Mouse (Mus musculus): Measurements from ENCODE around the gene Aip.

The Aip gene

DNA sequence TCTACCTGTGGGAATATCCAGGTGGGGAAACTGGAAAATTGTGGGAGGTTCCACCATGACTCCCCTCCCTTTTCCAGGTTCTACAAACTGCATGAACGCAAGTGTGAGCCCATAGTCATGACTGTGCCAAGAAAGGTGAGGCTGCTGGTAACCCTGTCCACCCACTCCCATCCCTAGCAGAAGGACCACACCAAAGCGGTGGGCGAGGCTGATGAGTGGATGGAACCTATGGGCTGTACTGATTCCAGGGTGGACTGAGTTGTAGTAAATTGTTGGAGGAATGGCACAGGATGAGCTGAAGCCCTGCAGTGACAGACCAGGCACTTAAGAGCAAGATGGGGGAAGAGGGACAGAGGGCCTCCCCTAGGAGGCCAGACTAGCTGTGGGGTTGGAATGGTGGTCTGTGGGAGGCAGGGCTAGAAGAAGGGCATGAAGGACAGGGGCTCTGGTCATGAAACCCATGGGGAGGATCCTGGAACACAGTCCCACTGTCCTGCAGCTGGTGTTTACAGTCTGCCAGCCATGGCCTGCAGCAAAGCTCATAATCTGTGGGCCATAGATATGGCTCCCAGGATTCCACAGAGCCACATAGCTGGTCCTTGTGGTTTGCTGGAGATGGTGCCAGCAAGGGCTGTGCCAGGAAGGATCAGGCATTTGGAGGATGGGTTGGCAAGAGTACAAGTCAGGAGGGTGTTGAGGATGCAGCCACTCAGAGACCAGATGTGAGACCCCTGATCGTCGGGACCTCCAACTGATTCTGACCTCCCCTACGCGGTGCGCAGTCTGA is 27.0 kb upstream of the Aip start:
- DNase-seq (ENCODE audit: low read depth): no peak

DNA sequence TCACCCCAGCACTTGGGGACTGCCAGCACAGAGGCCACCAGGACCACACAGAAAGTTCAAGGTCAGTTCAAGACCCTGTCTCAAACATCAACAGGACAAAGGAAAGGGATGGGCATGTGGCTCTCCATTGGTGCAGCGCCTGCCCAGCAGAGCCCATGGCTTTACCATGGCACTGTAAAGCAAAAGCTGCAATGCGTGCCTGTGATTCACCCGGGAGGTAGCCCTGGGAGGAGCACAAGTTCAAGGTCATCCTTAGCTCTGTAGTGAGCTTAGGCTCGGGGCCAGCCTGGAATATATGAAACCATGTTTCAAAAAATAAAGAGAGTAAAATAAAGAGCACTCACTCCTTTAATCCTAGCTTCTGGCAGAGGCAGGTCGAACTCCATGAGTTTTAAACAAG is 26.2 kb upstream of the Aip start:
- no peak for DNase-seq (ENCODE audit: low read depth)

DNA sequence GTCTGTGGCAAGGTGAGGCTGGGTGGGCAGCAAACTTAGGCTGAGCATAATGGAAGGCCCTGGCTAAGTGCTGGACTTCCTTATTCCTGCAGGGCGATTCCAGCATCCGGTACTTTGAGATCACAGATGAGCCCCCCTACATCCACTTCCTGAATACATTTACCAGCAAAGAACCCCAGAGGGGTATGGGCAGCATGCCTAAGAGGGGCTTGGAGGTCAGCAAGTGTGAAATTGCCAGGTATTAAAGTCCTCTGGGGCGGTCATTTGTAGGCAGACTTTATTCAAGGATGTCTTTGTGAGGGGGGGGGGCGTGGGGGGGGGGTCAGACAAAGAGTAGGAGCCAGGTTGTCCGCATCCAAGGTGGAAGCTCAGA is 25.8 kb upstream of the Aip start:
- DNase-seq (ENCODE audit: low read depth): no peak

DNA sequence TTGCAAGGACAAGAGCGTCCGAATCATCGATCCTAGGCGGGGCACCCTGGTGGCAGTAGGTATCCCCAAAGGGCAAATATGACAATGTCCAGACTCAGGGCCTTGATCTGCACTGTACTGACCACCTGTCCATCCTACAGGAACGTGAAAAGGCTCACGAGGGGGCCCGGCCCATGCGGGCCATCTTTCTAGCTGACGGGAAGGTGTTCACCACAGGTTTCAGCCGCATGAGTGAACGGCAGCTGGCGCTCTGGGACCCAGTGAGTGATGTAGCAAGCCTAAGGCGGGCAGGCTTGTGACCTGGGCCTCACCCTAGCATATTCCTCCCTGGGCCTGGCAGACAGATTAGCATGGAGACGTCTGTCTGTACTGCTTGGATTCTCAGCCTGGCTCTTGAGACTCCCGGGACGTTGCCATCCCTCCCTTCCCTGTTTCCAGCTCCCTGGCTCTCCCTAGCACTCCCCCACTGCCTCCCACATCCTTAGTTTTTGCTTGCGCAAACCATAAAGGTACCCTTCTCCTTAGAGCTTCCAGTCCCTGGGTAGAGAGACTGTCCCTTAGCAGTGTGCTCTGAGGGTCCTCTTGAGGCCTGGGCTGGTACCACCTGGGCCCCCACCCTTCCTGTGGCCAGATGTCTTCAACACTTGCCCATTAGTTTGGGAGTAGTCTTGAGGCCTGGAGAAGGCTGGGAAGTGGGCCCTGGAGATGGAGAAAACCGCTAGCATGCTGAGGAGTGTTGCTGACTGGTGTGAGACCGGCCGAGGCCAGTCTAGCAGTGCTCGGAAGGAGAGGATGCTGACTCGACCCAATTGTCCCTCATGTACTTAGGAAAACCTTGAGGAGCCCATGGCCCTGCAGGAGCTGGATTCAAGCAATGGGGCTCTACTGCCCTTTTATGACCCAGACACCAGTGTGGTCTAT is 25.2 kb upstream of the Aip start:
- DNase-seq (ENCODE audit: low read depth): no peak

DNA sequence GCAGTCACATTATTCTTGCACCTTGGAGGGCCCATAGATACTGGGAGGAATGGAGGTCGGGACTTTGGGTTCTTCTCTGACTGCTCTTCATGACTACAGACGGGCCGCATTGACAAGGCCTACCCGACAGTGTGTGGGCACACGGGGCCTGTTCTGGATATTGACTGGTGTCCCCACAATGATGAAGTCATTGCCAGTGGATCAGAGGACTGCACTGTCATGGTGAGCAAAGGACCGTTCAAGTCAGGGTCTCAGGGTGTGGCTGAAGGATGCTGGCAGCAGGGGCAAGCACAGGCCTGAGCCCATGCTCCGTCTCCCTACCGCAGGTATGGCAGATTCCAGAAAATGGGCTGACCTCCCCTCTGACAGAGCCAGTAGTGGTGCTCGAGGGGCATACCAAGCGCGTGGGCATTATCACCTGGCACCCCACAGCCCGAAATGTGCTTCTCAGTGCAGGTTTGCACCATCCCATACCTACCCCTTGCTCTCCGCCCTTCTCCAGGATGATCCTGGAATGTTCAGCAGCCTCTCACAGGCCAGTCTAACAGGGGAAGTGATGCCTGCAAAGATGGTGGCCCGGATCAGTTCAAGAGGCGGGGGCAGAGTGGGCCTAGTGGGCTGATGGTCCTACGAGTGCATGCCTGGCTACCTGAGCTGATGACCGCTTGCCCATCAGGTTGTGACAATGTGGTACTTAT is 24.3 kb upstream of the Aip start:
- no peak for DNase-seq (ENCODE audit: low read depth)

DNA sequence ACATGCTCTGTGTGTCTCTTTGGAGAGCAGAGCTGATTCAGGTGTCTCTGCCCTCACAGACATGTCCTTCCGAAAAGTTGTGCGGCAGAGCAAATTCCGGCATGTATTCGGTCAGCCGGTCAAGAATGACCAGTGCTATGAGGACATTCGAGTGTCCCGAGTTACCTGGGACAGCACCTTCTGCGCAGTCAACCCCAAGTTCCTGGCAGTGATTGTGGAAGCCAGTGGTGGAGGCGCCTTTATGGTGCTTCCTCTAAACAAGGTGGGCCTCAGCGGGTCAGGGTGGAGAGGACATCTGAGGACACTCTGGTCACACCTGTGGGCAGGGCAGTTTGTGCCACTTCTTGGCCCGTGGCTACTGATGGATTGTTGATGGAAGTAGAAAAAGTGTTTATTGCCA is 23.6 kb upstream of the Aip start:
- DNase-seq (ENCODE audit: low read depth): peak; percentile 44

DNA sequence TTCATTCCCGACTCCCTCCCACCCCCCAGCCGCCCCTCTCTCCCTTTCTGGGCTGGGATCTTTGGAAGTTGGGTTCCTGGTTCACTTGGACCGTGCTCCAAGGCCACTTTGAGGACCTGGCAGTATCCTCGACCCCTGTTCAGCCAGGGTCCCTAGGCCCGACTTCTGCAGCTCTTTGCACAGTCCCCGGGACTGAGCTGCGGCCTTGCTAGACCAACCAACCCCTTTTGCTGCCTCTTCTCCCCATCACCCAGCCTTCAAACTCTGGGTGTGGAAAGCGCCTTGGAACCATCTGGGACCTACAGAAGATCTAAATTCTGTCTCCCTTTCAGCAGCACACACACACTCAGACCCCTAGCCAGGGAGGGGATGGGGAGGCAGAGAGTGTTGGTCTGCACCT is 23.2 kb upstream of the Aip start:
- no peak for DNase-seq (ENCODE audit: low read depth)

DNA sequence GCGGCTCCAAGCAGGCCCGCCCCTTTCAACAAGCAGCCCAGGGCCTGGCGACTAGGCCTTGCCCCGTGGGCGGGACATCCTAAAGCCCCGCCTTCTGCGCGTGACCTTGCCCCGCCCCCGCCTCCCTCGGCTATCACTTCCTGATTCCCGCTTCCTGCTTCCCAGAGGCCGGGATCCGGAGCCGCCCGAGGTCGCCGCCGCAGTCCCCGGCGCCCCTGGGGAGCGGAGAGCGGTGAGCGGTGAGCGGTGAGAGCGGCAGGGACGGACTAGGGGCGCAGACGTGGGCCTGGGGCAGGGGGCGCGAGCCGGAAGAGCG is 22.8 kb upstream of the Aip start, which contains the start of gene Coro1b:
TSS of gene Coro1b (plus strand) at position 129 of the 316 bp plus-strand sequence.
- DNase-seq (ENCODE audit: low read depth): peak; percentile 95

DNA sequence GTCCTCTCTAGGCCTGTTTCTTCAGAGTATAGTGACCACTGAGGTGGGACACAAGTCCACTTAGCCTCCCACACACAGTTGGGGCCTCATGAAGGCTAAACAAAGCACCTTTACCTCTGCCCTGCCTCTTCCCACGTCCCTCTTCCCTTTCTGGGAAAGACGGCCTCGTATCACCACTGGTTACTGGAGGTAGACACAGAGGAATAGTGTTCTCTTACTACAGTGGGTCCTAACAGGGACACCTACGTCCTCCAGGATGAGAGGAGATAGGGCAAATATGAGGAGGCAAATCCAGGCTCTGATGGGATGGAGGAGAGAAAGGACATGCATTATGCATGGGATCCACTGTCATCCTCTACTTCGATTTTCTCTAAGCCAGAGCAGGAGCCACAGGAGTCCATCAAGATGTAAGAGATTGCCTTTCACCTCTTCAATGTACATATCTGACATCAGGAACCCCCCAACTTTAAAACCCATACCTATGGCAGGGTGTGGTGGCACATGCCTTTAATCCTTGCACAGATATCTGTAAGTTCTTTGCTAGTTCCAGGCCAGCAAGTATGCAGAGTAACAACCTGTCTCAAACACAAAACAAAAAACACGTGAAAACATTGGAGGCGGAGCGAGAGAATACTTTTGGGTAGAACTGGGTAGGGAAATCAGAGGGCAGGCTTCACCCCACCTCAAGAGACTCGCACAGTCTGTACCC is 22.3 kb upstream of the Aip start:
- no peak for DNase-seq (ENCODE audit: low read depth)

DNA sequence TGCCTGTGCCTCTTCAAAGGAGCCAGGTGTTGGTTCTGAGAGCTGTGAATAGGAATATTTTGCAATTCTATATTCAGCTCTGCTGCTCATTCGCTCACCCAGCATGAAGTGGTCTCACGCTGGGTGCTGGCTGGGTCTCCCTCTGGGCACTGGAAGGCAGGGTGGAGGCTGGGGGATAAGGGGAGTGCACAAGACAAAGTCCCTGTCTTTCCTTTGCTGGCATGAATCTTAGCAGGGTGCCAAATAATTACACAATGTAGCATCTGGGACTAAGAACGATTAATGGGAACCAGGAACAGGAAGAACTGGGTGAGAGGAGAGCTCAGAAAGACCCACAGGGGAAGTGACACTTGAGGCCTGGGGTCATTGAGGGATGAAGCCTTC is 21.4 kb upstream of the Aip start:
- no peak for DNase-seq (ENCODE audit: low read depth)

DNA sequence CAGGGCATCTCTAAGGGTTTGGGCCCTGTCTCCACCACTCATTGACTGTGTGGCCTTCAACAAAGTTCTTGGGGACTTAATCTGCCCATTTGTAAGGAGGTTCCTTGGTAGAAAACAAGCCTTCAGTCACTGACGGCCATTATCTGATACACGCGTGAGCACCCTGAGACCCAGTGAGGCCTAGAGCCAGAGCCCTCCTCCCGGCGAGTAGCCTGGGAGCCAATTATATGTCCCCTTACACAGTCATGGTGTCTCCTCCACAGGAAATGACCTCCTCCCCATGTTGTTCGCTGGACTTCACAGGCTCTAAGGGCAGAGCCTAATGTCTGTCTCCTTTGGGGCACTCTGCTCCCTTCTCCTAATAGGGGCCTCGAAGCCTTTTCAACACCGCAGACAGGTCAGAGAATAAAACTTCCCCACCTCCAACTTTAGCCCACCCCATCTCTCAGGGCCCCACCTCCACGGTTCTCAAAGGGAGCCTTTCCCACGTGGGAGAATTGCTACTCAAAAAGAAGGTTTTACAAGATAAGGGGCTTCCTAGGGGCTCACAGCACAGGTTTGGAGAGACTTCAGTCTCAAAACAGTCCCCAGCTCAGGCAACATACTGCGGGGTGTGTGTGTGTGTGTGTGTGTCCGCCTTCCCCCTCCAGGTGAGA is 20.8 kb upstream of the Aip start:
- DNase-seq (ENCODE audit: low read depth): no peak

DNA sequence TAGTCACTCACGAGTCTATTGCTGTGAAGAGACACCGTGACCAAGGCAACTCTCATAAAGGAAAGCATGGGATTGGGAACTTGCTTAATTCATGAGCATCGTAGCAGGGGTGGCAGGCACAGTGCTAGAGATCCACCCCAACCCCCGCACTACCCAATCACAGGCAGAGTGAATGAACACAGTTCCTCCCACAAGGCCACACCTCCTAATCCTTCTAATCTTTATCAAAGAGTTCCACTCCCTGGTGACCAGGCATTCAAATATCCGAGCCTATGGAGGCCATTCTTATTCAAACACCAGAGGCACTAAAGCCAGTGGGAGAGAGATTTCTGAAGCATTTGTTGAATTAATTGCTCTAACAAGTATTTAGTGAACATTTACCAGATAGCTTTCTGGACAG is 20.3 kb upstream of the Aip start:
- DNase-seq (ENCODE audit: low read depth): no peak

DNA sequence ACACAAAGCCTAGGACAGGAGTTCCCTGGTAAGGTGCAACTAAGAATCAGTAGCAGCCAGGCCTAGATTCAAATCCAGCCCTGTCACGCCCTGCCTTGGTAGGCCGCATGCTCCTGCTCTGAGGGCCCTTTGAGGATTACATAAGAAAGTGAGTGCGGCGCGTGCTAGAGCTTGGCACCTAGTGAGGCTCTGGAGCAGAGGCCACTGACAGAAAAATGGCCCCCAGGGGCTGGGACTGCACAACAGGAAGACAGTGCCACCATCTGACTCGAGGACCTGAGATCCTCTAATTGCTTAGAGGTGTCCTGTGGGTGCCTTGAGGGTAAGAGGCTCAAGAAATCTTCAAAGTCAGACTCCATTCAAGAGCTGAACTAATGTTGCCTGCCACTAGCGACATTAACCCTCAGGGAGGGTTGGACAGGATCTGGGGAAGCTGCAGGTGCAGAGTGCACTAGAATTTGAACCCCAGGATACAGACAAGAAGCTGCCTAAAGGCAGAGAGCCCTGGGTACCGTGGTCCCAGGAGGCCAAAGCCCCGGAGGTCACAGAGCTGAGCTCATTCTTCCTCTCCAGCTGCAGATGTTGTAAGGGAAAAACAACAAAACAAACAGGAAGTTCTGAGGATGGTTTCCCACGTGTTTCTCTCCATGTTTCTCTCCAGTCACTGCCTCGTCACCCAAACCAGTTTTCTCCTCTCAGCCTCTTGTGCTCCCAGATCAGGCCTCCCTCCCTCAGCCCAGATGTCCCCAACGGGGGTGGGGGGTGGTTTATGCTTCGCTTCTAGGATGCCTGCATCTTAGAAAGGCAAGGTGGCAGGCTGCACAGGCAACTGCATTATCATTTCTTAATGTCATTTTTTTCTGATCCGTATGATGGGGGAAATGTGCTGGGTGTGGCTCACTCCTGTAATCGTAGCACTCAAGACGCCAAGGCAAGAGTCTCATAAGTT is 19.2 kb upstream of the Aip start:
- no peak for DNase-seq (ENCODE audit: low read depth)

DNA sequence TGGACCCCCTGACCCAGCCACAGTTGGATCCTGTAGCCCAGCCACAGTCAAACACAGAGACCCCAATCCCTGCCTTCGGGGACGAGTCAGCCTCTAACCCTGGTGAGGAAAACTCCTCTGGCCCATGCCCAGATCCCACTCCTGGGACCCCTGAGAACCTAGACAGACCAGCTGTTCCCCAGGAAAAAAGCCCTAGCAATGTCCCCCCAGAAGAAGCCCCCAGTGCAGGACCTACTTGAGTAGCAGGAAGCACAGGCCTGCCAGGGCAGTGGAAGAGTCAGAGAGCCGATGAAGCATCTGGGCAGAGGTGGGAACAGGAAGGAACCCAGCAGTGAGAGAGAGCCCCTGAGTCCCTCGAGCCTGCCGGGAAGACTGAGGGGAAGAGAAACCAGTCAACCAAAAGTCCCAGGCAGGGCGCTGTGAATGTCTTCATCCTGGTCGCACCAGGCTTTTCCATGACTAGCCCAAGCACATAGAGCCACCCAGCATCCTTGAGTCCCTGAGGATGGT is 18.2 kb upstream of the Aip start, which contains the start of gene Cabp4:
TSS of gene Cabp4 (minus strand) at position 275 of the 510 bp plus-strand sequence.
- no peak for DNase-seq (ENCODE audit: low read depth)

DNA sequence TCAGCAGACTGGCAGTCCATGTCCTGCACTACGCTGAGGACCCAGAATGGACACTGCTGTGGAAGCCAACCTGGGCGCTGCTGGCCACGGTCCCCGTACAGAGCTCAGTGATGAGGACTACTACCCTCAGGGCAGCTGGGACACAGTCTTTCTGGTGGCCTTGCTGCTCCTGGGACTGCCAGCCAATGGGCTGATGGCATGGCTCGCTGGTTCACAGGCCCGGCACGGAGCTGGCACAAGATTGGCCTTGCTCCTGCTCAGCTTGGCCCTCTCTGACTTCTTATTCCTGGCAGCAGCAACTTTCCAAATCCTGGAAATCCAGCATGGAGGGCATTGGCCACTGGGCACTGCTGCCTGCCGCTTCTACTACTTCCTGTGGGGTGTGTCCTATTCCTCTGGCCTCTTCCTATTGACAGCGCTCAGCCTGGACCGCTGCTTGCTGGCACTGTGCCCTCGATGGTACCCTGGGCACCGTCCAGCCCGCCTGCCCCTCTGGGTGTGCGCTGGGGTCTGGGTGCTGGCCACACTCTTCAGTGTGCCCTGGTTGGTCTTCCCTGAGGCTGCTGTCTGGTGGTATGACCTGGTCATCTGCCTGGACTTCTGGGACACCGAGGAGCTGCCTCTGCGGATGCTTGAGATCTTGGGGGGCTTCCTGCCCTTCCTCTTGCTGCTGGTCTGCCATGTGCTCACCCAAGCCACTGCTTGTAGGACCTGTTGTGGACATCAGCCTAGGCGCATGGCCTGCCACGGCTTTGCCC is 16.9 kb upstream of the Aip start:
- DNase-seq (ENCODE audit: low read depth): no peak

DNA sequence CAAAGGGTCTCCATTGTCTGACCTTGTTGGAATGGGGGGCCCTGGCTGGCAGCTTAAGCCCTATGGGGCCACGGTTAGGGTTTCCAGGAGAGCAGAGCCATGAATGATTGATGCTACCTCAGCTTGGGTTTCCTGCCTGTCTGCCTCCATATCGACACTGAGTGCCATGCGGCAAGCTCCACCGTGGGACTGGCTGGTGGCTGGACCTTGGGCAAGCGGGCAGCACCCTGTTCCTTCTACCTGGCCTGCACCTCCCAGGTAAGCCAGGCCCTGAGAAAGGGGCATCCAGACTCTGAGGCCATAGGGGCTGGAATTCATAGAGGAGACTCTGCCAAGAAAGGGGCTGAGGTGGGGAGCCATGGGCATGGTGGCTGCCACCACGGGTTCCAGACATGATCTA is 14.5 kb upstream of the Aip start:
- no peak for DNase-seq (ENCODE audit: low read depth)

DNA sequence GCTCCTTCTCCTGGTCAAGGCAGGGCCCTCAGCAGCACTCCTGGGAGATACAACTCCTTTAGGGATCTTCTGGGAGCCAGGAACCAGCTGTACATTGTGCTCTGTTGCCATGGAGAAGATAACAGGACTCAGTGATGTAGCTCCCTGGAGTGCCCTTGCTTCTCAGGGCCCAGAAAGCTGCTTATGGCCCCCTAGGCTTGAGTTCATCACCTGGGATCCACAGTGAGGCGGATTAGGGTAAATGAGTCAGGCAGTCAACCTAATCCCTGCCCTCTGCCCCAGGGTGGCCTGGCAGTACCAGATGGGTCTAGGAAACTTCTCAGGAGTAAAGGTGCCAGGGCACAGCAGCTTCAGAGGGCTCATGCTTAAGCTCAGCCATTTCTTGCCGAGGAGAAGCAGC is 13.8 kb upstream of the Aip start, which contains the start of gene Gpr152:
TSS of gene Gpr152 (plus strand) at position 342 of the 400 bp plus-strand sequence.
- DNase-seq (ENCODE audit: low read depth): no peak

DNA sequence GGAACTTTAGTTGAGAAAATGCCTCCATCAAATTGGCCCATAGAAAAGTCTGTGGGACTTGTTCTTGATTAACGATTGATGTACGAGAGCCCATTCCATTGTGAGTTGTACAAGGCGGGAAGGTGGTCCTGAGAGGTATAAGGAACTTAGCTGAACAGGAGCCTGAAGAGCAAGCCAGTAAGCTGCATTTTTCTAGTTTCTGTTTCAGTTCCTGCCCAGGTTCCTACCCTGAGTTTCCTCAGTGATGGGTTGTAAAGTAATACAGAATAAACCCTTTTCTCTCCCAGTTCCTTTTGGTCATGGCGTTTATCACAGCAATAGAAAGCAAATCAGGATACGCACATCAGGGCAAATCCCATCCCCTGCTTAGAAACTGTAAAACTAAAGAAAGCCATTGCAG is 12.3 kb upstream of the Aip start:
- peak; percentile 65 for DNase-seq (ENCODE audit: low read depth)

DNA sequence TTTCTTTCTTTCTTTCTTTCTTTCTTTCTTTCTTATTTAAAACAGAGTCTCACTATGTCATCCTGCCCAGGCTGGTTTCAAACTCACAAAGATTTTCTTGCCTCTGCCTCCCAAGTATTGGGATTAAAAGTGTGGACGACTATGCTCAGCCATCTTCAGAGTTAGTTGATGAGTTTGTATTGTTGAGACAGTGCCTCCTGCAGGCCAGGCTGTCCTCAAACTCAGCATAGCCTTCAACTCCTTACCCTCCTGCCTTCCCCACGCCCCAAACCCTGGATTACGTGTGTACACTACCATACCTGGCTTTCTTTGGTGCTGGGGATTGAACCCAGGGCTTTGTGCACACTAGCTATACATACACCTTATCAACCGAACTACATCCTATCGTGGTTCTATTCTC is 10.8 kb upstream of the Aip start:
- peak; percentile 72 for DNase-seq (ENCODE audit: low read depth)

Data from induced T-regulatory cell, adult 2 months (primary cell).